Mouse (Mus musculus): ENCODE data around the gene Ikbkg.
"Not testable (repeated sequence)": the region's sequence is repeated elsewhere in the genome, so short reads cannot be mapped to it uniquely, and the experiment has no call there.

The Ikbkg gene

DNA sequence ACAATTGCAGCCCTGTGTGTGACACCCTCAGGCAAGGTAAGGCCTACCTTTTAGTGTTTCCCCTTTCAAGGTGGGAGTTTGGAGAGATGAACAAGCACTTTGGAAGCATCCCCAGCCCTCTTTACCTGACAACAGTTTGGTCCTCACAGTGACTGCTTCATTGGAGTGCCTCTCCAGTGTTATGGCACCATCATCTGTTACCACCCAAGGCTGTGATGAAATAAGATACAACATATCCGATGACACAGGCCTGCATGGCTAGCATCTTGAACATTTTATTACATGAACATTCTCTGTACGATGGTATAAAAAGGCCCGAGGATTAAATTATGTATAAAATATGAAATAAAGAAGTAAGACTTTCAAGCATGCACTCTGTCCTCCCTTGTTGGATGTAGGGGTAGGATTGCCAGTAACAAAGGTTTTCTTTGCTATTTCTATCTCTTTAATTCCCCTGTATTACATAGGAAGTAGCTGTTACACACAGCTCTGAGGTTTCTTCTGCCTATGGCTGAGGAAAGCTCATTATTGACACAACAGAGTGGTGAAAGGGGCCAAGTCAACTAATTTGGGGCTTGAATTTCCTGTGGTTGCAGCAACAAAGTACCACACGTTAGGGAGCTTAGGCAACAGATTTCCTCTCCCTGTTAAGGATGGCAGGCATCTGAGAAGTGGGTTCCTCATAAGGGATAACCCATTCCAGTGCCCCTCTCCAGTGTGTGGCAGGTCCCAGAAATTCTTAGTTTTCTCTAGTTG lies 58.2 kb downstream of the Ikbkg start:
- no peak for DNase-seq

DNA sequence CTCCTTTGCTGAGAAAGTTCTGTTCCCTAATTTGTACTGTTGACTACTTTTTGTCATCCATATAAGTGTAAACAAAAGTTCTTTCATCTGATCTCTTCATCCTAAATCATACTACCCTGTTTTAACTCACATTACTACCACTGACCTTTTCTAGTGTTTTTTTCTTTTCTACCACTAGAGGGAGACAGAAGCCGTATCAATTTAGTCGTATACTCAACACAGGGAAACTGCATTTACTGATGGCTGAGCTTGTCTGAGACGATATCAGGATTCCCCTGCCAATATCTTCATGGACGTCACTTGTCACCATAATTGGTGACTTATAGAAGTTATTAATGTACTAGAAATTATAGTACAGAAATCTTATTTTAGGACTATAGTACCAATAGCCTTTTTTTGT lies 59.7 kb downstream of the Ikbkg start:
- no peak for DNase-seq

DNA sequence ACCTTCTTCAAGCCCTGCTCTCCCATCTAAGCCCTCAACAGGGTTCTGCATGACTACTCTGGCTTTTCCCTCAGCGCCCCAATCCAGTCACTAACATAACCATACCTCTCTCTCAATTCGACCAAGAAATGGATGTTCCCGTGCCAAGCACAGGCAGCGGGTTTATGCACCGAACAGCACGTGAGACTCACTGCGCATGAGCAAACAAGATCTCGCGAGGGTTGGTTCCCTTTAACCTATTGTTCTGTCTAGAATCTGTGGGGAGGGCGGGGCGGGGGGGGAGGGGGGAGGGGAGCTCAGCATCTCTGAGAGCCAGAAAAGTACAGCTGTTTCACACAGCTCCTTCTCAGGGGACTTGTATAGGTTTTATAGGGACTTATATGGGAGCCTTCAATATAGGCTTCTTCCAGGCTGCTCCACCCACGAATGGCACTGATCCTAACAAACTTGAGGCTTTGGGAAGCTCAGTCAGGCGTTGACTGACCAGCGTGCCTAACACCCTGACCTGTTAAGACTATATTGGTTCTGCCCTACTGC lies 88.3 kb downstream of the Ikbkg start, which contains the start of gene Gm6880:
Gm6880 (minus strand) TSS at position 51 of the 537 bp plus-strand sequence.
- DNase-seq: not testable (repeated sequence)

DNA sequence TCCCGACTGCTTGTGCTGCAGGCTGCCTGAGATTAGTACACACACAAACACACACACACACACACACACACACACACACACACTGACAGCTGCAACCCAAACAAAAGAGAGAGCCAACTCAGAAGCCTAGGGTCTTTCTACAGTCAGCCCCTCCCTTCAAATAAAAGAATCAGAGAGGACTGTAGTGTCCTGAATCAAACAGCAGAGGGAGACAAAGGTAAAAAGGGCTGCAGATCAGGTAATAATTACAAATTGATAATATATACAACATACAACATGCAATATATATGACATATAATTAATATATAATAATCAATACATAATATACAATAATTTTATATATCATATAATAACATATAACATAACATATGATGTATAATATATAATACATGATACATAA lies 104.0 kb downstream of the Ikbkg start:
- DNase-seq: no peak

All from lung, adult 18-20 months (tissue).